Comparison of ENCODE assay signal across 27 mouse cellular contexts in the genomic region with DNA sequence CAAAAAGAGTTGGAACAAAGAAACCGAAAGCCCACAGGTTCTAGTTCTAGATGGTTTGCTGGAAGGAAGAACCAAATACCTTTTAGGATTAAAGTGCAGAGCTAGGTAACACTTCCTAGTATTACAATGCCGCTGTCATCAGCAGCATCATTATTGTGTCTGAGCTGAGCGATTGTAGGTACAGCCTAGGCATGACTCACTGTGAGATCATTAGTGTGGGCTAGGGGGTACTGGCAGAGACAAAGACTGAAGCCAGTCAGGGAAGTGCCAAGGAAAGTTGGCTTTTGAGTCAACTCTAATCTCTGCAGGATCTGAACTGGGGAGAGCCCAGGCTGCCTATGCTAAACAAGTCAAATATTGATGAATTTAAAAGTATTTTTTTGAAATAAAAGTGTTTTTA.
"Had no signal": no experiment of that assay in that cellular context is flagged by ENCODE, and none has a peak within 500 bp of the region (broad histone marks: within the 10 kb centered on the region; RNA-seq: fewer than 3 reads in every experiment).

No protein-coding gene starts in this region.

- H3K4me3 ChIP-seq: heart, embryonic 10.5 days; heart, embryonic 12.5 days; heart, embryonic 13.5 days; heart, embryonic 15.5 days; hindbrain, embryonic 10.5 days; hindbrain, embryonic 12.5 days; hindbrain, embryonic 13.5 days; hindbrain, embryonic 15.5 days; intestine, embryonic 15.5 days; kidney, embryonic 15.5 days; layer of hippocampus, adult 2 months; left cerebral cortex, adult 2 months had no signal

- H3K36me3 ChIP-seq: heart, embryonic 10.5 days; heart, embryonic 12.5 days; heart, embryonic 13.5 days; heart, embryonic 15.5 days; hindbrain, embryonic 10.5 days; hindbrain, embryonic 12.5 days; hindbrain, embryonic 13.5 days; hindbrain, embryonic 15.5 days; intestine, embryonic 15.5 days; kidney, embryonic 15.5 days had no signal

- H3K27me3 ChIP-seq: heart, embryonic 12.5 days; heart, embryonic 13.5 days; heart, embryonic 15.5 days; hindbrain, embryonic 12.5 days; hindbrain, embryonic 13.5 days; hindbrain, embryonic 15.5 days; intestine, embryonic 15.5 days; kidney, embryonic 15.5 days had no signal

- DNase-seq: heart, postnatal 10 days; heart, postnatal 14 days; heart, postnatal 36 days; kidney, adult 11 months; kidney, adult 18-20 months; kidney, adult 2 months; kidney, adult 8-10 months; kidney, adult 9 months; kidney, postnatal 10 days; kidney, postnatal 14 days; kidney, postnatal 25 days; kidney, postnatal 36 days; kidney, postnatal 4 days; layer of hippocampus, adult 9-11 months; layer of hippocampus, postnatal 36 days had no signal
